Mouse (Mus musculus): ENCODE measurements around the gene Eef2k.

DNA sequence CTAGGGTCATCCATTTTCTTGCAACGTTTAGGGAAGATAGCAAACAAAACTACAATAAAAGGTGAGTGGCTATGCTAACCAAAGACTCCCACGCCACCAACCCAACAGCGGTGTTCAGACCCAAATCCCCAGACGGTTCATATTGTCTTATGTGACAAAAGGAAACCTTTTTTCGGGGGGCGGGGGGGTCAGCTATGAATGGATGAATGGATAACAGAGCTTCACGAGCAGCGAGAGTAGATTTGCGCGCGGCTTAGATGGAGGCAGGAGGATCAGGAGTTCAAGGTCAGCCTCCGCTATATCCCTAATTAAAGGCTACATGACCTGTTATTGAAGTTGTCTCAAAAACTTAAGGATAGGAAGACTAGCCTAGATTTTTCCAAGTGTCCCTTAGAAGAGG is 6.3 kb upstream of the Eef2k start:
- TF ChIP-seq CHD2 (IDR thresholded peaks at IDR 0.05; ENCODE audit: low read depth, low read length) (no peak), HCFC1 (IDR thresholded peaks at IDR 0.05; ENCODE audit: borderline replicate concordance, insufficient read depth, low read length) (no peak), MAFK (IDR thresholded peaks at IDR 0.05; ENCODE audit: insufficient read depth, low read depth, low read length) (no peak), ZNF384 (IDR thresholded peaks at IDR 0.05; ENCODE audit: low read depth, low read length) (no peak)
